Mouse (Mus musculus) bone marrow macrophage, adult 2 months (primary cell): ENCODE measurements at regions not wholly inside any gene's neighbourhood (a gene's known extent, or its start where the extent isn't known, plus 50 kb on each side); places are given as distances from the start of the nearest gene placed in this dataset.
A peak's percentile ranks its signal among the peaks of the same experiment; 100 is the strongest.

ENCODE experiments used
- CTCF ChIP-seq: IDR thresholded peaks from 2 replicates; pipeline ENCODE4 v1.5.1; 2012; ENCODE audit warnings: low read depth, mild to moderate bottlenecking, low read length, moderate library complexity
- POLR2A ChIP-seq: IDR thresholded peaks from 2 replicates; pipeline ENCODE4 v1.6.1; 2012; ENCODE audit warnings: mild to moderate bottlenecking, low read depth, low read length, borderline replicate concordance

DNA sequence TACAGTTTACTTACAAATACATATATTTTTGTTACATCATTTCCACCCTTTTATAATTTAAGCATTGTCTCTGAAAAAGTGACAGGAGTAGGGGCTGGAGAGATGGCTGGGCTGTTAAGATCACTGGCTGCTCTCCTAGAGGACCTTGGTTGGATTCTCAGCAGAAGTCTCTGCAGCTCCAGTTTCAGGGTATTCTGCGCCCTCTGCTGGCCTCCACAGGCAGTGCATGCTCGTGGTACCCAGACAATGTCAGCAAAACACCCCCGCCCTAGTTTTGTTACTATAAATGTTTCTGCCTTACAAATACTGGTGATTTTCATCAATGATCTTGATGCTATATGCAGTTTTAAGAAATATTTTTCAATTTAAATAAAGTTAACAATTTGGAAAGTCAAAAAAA, 190.7 kb upstream of the Tas2r134 start:
- TF ChIP-seq POLR2A (no peak), CTCF (peak; percentile 69; the same call in 1 of the 2 replicates)
